Mouse (Mus musculus): Measurements from ENCODE around the gene Lpar1. TPM values are rescaled to one million over a fixed set of nuclear protein-coding genes. Genes with fewer than 3 reads are reported as not detected.

Lpar1 gene
- polyA plus RNA-seq, 1 experiment from 2014 or later = 13.9 TPM

GRCm38 (mm10) chr4:58415537-58415936 lies 138.2 kb downstream of the Lpar1 start:
- Histone ChIP-seq H3K4me1 (ENCODE audit: control insufficient read depth in 2 of 2, insufficient read depth in 2 of 2, low read length in 2 of 2) (peaks cover 0 to 2% of the 10 kb centered on the region in 2 experiments; a peak in 1 of 4 replicates), H3K9me3 (ENCODE audit: control insufficient read depth, low read length) (no peaks in the 10 kb centered on the region), H3K9ac (ENCODE audit: low read length) (no peak overlapping the region), H3K27ac (replicated peaks in 1 of 2; ENCODE audit: control insufficient read depth in 1 of 2, insufficient read depth in 1 of 2, low read depth in 2 of 2, low read length in 2 of 2) (no peak overlapping the region), H3K4me3 (ENCODE audit: control insufficient read depth in 1 of 2, insufficient read depth in 1 of 2, low read depth in 1 of 2, low read length in 2 of 2) (no peak overlapping the region), H3K36me3 (ENCODE audit: control insufficient read depth, insufficient read depth, low read length) (no peaks in the 10 kb centered on the region), H3K4me2 (ENCODE audit: low read length) (no peak overlapping the region), H3K27me3 (ENCODE audit: control insufficient read depth, insufficient read depth, low read length) (no peaks in the 10 kb centered on the region)
- ATAC-seq (ENCODE audit: insufficient number of reproducible peaks, insufficient read depth, low FRiP score, low read depth) = no peak
- WGBS = 87% methylated on average over 3 of the region's 3 CpGs

- Histone ChIP-seq H3K27me3 (ENCODE audit: control insufficient read depth, insufficient read depth, low read length) (no peaks in the 10 kb centered on the region), H3K9ac (ENCODE audit: low read length) (no peak overlapping the region), H3K4me3 (ENCODE audit: control insufficient read depth in 1 of 2, insufficient read depth in 1 of 2, low read depth in 1 of 2, low read length in 2 of 2) (no peak overlapping the region), H3K4me2 (ENCODE audit: low read length) (no peak overlapping the region), H3K36me3 (ENCODE audit: control insufficient read depth, insufficient read depth, low read length) (no peaks in the 10 kb centered on the region), H3K9me3 (ENCODE audit: control insufficient read depth, low read length) (no peaks in the 10 kb centered on the region), H3K27ac (replicated peaks in 1 of 2; ENCODE audit: control insufficient read depth in 1 of 2, insufficient read depth in 1 of 2, low read depth in 2 of 2, low read length in 2 of 2) (no peak overlapping the region), H3K4me1 (ENCODE audit: control insufficient read depth in 2 of 2, insufficient read depth in 2 of 2, low read length in 2 of 2) (peaks cover 0 to 2% of the 10 kb centered on the region in 2 experiments; a peak in 1 of 4 replicates)
- ATAC-seq (ENCODE audit: insufficient number of reproducible peaks, insufficient read depth, low FRiP score, low read depth) = no peak
- 74% methylated on average over 13 of the region's 13 CpGs for WGBS
These were observed 140.2 kb downstream of the Lpar1 start for GRCm38 (mm10) chr4:58413188-58414185.

- Histone ChIP-seq H3K36me3 (ENCODE audit: control insufficient read depth, insufficient read depth, low read length) (no peaks in the 10 kb centered on the region), H3K27me3 (ENCODE audit: control insufficient read depth, insufficient read depth, low read length) (no peaks in the 10 kb centered on the region), H3K27ac (replicated peaks in 1 of 2; ENCODE audit: control insufficient read depth in 1 of 2, insufficient read depth in 1 of 2, low read depth in 2 of 2, low read length in 2 of 2) (no peak overlapping the region), H3K4me1 (ENCODE audit: control insufficient read depth in 2 of 2, insufficient read depth in 2 of 2, low read length in 2 of 2) (peaks cover 0 to 4% of the 10 kb centered on the region in 2 experiments; a peak in 2 of 4 replicates), H3K9ac (ENCODE audit: low read length) (no peak overlapping the region), H3K4me3 (ENCODE audit: control insufficient read depth in 1 of 2, insufficient read depth in 1 of 2, low read depth in 1 of 2, low read length in 2 of 2) (no peak overlapping the region), H3K4me2 (ENCODE audit: low read length) (no peak overlapping the region), H3K9me3 (ENCODE audit: control insufficient read depth, low read length) (no peaks in the 10 kb centered on the region)
- WGBS = 62% methylated on average over 4 of the region's 4 CpGs
- ATAC-seq (ENCODE audit: insufficient number of reproducible peaks, insufficient read depth, low FRiP score, low read depth) = no peak
These were observed 151.7 kb downstream of the Lpar1 start for GRCm38 (mm10) chr4:58401973-58402501.

GRCm38 (mm10) chr4:58400861-58401341 lies 152.8 kb downstream of the Lpar1 start:
- no peak overlapping the region for H3K9ac ChIP-seq (ENCODE audit: low read length)
- H3K4me1 ChIP-seq (ENCODE audit: control insufficient read depth in 2 of 2, insufficient read depth in 2 of 2, low read length in 2 of 2) = peaks cover 0 to 4% of the 10 kb centered on the region in 2 experiments; a peak in 2 of 4 replicates
- H3K4me3 ChIP-seq (ENCODE audit: control insufficient read depth in 1 of 2, insufficient read depth in 1 of 2, low read depth in 1 of 2, low read length in 2 of 2) = no peak overlapping the region
- no peak overlapping the region for H3K4me2 ChIP-seq (ENCODE audit: low read length)
- no peaks in the 10 kb centered on the region for H3K36me3 ChIP-seq (ENCODE audit: control insufficient read depth, insufficient read depth, low read length)
- no peaks in the 10 kb centered on the region for H3K9me3 ChIP-seq (ENCODE audit: control insufficient read depth, low read length)
- no peak for ATAC-seq (ENCODE audit: insufficient number of reproducible peaks, insufficient read depth, low FRiP score, low read depth)
- H3K27me3 ChIP-seq (ENCODE audit: control insufficient read depth, insufficient read depth, low read length) = no peaks in the 10 kb centered on the region
- 71% methylated on average over 12 of the region's 12 CpGs for WGBS
- peak overlapping the region in 1 of 2 experiments; percentile 16; a peak in 1 of 4 replicates for H3K27ac ChIP-seq (replicated peaks in 1 of 2; ENCODE audit: control insufficient read depth in 1 of 2, insufficient read depth in 1 of 2, low read depth in 2 of 2, low read length in 2 of 2)

Small RNA genes within 50 kb of the gene (microRNA-seq; reads per million reads assigned to microRNA genes)
- 1.4 reads per million for gene Mir3095

Other genes starting within 250 kb of the Lpar1 start
- not detected in 2 replicates for gene Olfr267, start 233.8 kb upstream of the Lpar1 start, polyA plus RNA-seq (2014; fragmentation: Nextera tagmentation; extraction: Ambion mirVana)